Mouse (Mus musculus) adrenal gland, adult 18-20 months (tissue): ENCODE results near the gene Dlk1. TPM values are rescaled to one million over a fixed set of nuclear protein-coding genes. Genes with fewer than 3 reads are reported as not detected.

ENCODE experiments used
- total RNA-seq, 2 experiments: library from RNA; stranded (reverse); gene quantifications; 1 replicate in 1 of 2; 2 replicates in 1 of 2; pipeline ENCODE4 v1.2.3; 2021

The Dlk1 gene
- total RNA-seq, 2 experiments from 2014 or later: 573 to 650 TPM

Other genes with a start within 250 kb of the Dlk1 start
- gene Rtl1, start 147.5 kb downstream of the Dlk1 start, total RNA-seq: 1 to 10 TPM; 4.0 to 5.7 TPM